16 mouse cellular contexts compared by ENCODE assay signal in genomic region chr11:89506595-89507245, GRCm38 (mm10).
DNase-seq lines count a peak whose midpoint lies in the region; ATAC-seq and TF ChIP-seq lines count a peak whose summit lies in the region.
"Had no signal": no experiment of that assay in that cellular context is flagged by ENCODE, and none has a peak within 500 bp of the region (broad histone marks: within the 10 kb centered on the region; RNA-seq: fewer than 3 reads in every experiment).

No protein-coding gene starts in this region.

- intact Hi-C loops in left cerebral cortex, adult 2 months (cut with DNase I) = no loop called here

- H3K36me3 ChIP-seq in kidney, embryonic 14.5 days (ENCODE audit: control insufficient read depth, insufficient read depth, low read length) = no peaks in the 10 kb centered on the region
- H3K36me3 ChIP-seq in forebrain, embryonic 14.5 days (ENCODE audit: control insufficient read depth, insufficient read depth, low read length) = no peaks in the 10 kb centered on the region
- no peaks in the 10 kb centered on the region for H3K36me3 ChIP-seq in forebrain, postnatal 0 days (ENCODE audit: insufficient read depth)
- no peaks in the 10 kb centered on the region for H3K36me3 ChIP-seq in intestine, embryonic 15.5 days
- H3K36me3 ChIP-seq: liver, embryonic 13.5 days; midbrain, embryonic 12.5 days had no signal

- H3K4me1 ChIP-seq in kidney, embryonic 14.5 days (ENCODE audit: control insufficient read depth, insufficient read depth, low read length) = peaks cover 4% of the 10 kb centered on the region; the same call in 1 of the 2 replicates
- peaks cover 28% of the 10 kb centered on the region for H3K4me1 ChIP-seq in forebrain, embryonic 14.5 days (ENCODE audit: control insufficient read depth, insufficient read depth, low read length)
- no peaks in the 10 kb centered on the region; the same call in 1 of the 2 replicates for H3K4me1 ChIP-seq in forebrain, postnatal 0 days (ENCODE audit: insufficient read depth)
- 0 out of 2 replicates have a peak, but pooled peaks cover 3% of the 10 kb centered on the region for H3K4me1 ChIP-seq in intestine, embryonic 15.5 days (replicated peaks)
- H3K4me1 ChIP-seq: liver, embryonic 13.5 days had no signal

- H3K4me2 ChIP-seq in kidney, embryonic 14.5 days (replicated peaks; ENCODE audit: low read depth, low read length) = no peak overlapping the region
- peak overlapping the region; percentile 7; the same call in 1 of the 2 replicates for H3K4me2 ChIP-seq in forebrain, embryonic 14.5 days (ENCODE audit: low read length)
- no peak overlapping the region for H3K4me2 ChIP-seq in forebrain, postnatal 0 days (ENCODE audit: low read depth)
- no peak overlapping the region for H3K4me2 ChIP-seq in intestine, embryonic 15.5 days (replicated peaks)
- H3K4me2 ChIP-seq: heart, embryonic 11.5 days; liver, embryonic 13.5 days; midbrain, embryonic 12.5 days had no signal

- no peak overlapping the region for H3K9ac ChIP-seq in kidney, embryonic 14.5 days (ENCODE audit: low read depth, low read length)
- no peak overlapping the region for H3K9ac ChIP-seq in forebrain, embryonic 14.5 days (ENCODE audit: low read length)
- H3K9ac ChIP-seq in forebrain, postnatal 0 days = no peak overlapping the region
- no peak overlapping the region for H3K9ac ChIP-seq in intestine, embryonic 15.5 days
- H3K9ac ChIP-seq: liver, embryonic 13.5 days; midbrain, embryonic 12.5 days had no signal

- H3K4me3 ChIP-seq in kidney, embryonic 14.5 days (ENCODE audit: low read length) = no peak overlapping the region
- H3K4me3 ChIP-seq in forebrain, embryonic 14.5 days (ENCODE audit: low read depth, low read length) = no peak overlapping the region
- H3K4me3 ChIP-seq in forebrain, postnatal 0 days (ENCODE audit: low read depth, low read length) = no peak overlapping the region
- no peak overlapping the region for H3K4me3 ChIP-seq in left cerebral cortex, adult 2 months
- H3K4me3 ChIP-seq in intestine, embryonic 15.5 days (replicated peaks) = no peak overlapping the region
- H3K4me3 ChIP-seq: liver, embryonic 13.5 days; midbrain, embryonic 12.5 days had no signal

- peak; percentile 51; the same call in 1 of the 2 replicates for ATAC-seq in kidney, embryonic 14.5 days (ENCODE audit: low FRiP score, low TSS enrichment)
- ATAC-seq in forebrain, embryonic 14.5 days = peak; percentile 54
- ATAC-seq in forebrain, postnatal 0 days = peak; percentile 56
- no peak for ATAC-seq in intestine, embryonic 15.5 days
- ATAC-seq: CD4-positive, CD25-positive, alpha-beta regulatory T cell, adult 4 months had no signal

- H3K27me3 ChIP-seq in kidney, embryonic 14.5 days (ENCODE audit: control insufficient read depth, insufficient read depth, low read length) = peaks cover 3% of the 10 kb centered on the region; the same call in 1 of the 2 replicates
- H3K27me3 ChIP-seq in forebrain, embryonic 14.5 days (replicated peaks; ENCODE audit: control insufficient read depth, insufficient read depth, low read length) = no peaks in the 10 kb centered on the region
- peaks cover 4% of the 10 kb centered on the region; the same call in 1 of the 2 replicates for H3K27me3 ChIP-seq in forebrain, postnatal 0 days (ENCODE audit: insufficient read depth, low read length)
- H3K27me3 ChIP-seq in intestine, embryonic 15.5 days (replicated peaks) = no peaks in the 10 kb centered on the region
- H3K27me3 ChIP-seq: liver, embryonic 13.5 days; midbrain, embryonic 12.5 days had no signal

- no peak for TF ChIP-seq CTCF in forebrain, postnatal 0 days (IDR thresholded peaks at IDR 0.05; ENCODE audit: low read depth)
- TF ChIP-seq CTCF in left cerebral cortex, adult 2 months (IDR thresholded peaks at IDR 0.05) = no peak

- DNase-seq in kidney, postnatal 14 days = no peak
- DNase-seq in forebrain, embryonic 14.5 days (ENCODE audit: low spot score) = peak; percentile 70
- DNase-seq in forebrain, postnatal 0 days = no peak
- DNase-seq in mesoderm, embryonic 11.5 days (ENCODE audit: low read depth, low spot score) = peak; percentile 23
- no peak for DNase-seq in left cerebral cortex, adult 2 months (ENCODE audit: extremely low spot score in 1 of 2, low spot score in 2 of 2)
- DNase-seq: adrenal gland, postnatal 36 days; gastrocnemius, postnatal 25 days; heart, postnatal 4 days; liver, embryonic 13.5 days; lung, postnatal 14 days; thymus, adult 18-20 months had no signal

- no peaks in the 10 kb centered on the region for H3K9me3 ChIP-seq in kidney, embryonic 14.5 days (ENCODE audit: control insufficient read depth, low read length)
- no peaks in the 10 kb centered on the region for H3K9me3 ChIP-seq in forebrain, embryonic 14.5 days (replicated peaks; ENCODE audit: control insufficient read depth, low read length)
- H3K9me3 ChIP-seq in forebrain, postnatal 0 days (ENCODE audit: low read length) = no peaks in the 10 kb centered on the region
- H3K9me3 ChIP-seq in intestine, embryonic 15.5 days = no peaks in the 10 kb centered on the region
- H3K9me3 ChIP-seq: liver, embryonic 13.5 days; midbrain, embryonic 12.5 days had no signal

- H3K27ac ChIP-seq in kidney, embryonic 14.5 days (ENCODE audit: low read depth, low read length) = no peak overlapping the region
- no peak overlapping the region for H3K27ac ChIP-seq in forebrain, embryonic 14.5 days (ENCODE audit: low read depth, low read length)
- no peak overlapping the region for H3K27ac ChIP-seq in forebrain, postnatal 0 days (ENCODE audit: low read depth, low read length)
- no peak overlapping the region for H3K27ac ChIP-seq in left cerebral cortex, adult 2 months
- no peak overlapping the region for H3K27ac ChIP-seq in intestine, embryonic 15.5 days
- H3K27ac ChIP-seq: liver, embryonic 13.5 days; midbrain, embryonic 12.5 days had no signal

- 26% methylated on average over 11 of the region's 11 CpGs for WGBS in kidney, embryonic 14.5 days
- 19% methylated on average over 11 of the region's 11 CpGs for WGBS in forebrain, embryonic 14.5 days
- WGBS in forebrain, postnatal 0 days = 23% methylated on average over 11 of the region's 11 CpGs
- 57% methylated on average over 11 of the region's 11 CpGs for WGBS in intestine, embryonic 15.5 days

Comparison
In these comparisons a context has a peak if more than half of its experiments do, and no peak if none do; other contexts are left out.
1. DNase-seq: peak in forebrain, embryonic 14.5 days (single experiment) and mesoderm, embryonic 11.5 days (single experiment); none in kidney, postnatal 14 days (single experiment), forebrain, postnatal 0 days (single experiment) and left cerebral cortex, adult 2 months (0 of 2).